Mouse (Mus musculus) spleen, embryonic (tissue): ENCODE results near the gene Slc2a13.

Experiments used
- CTCF ChIA-PET: fragments of 350-600 bp; sonication (Branson Sonifier 250); formaldehyde crosslinking; loops from one replicate; lab custom pipeline; 2022; lab: Charles Lee

Slc2a13 gene

DNA sequence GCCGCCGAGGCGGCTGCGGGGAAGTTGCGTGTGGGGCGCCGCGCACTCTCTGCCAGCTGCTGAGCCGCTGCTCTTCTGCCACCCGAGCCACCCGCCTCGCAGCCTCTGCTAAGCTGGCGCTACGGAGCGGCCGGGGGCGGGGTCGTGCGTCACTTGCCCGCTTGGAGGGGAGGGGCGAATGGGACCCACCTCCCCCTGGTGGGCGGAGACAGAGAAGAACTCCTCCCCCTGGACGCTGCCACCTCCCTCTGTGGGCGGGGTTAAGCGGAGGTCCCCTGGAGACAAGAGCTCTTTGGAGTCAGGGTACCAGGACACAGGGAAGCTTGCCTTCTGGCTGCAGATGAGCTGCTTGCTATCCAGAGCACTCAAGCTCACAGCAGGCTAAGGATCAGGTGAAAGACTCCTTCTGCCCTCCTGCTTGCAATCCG is at the start of gene Slc2a13:
TSS of gene Slc2a13 (minus strand) at position 151 of the 428 bp plus-strand sequence.
- CTCF ChIA-PET: no interaction called here

DNA sequence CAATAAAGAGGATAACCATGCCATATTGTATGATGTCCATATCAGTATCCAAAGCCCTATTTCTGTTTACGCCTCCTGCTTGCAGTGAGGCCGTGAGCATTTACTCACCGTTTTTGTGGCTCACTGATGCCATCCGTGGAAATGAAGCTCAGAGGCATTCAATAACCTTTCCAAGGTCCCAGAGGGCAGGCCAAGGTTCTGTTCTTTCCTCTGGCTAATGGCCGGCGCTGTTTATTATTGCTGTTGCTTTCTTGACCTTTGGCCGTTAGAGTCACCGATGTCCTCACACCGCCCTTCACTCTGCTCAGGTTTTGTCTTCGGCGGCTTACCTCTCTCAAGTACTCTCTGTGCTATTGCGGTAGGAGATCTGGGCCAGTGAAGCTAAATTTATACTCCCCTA is 43.0 kb upstream of the Slc2a13 start:
- CTCF ChIA-PET: no interaction called here

DNA sequence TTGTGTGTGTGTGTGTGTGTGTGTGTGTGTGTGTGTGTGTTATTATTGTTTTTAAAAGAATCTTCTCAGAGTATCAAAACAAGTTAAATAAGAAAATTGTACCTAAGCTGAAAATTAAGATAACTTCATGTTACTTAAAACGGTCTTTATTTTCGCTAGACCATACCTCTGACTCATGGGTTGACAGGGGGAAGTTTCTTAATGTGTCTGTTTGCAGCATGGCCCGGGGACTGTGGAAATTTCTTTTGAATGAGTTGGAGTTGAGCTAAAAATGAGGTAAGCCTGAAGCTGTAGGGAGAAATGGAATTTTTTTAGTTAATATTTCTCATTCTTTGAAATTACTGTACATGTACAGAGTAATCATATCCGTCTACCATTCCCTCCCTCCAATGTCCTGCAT is 42.5 kb upstream of the Slc2a13 start:
- CTCF ChIA-PET: no interaction called here

DNA sequence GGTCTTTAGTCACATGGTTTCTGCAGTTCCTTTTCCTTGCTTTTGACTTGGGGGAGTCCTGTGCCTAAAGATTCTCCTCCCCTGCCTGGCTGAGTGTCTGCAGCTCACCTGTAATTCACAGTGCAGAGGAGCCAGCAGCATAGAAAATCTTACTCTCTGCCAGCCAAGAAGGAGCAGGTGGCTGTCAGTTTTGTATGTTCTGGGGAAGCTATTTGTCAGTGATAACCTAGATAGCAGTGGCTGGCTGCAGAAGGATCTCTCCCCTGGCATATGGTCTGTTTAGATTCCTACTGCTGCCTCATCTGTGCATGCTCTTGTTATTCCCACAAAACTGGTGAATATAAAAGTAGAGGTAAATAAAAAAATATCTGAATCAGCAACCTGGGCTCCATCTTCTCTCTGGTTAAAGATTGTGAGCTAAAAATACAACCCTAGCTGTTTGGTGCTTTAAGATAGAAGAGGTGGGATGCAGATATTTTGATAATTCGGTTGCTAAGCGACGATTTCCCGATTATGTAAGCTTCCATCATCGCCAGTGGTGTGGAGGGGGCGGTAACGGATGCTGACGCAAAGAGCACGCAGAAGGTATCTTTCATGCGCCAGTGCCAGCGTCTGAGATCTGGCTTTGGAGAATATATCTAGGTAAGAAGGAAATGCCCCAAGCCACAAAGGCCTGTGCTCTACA is 41.1 kb upstream of the Slc2a13 start:
- CTCF ChIA-PET: interaction anchor here (0.7 to 1.0 kb wide), 2 partner anchors 17 to 38 kb away, joined by 3 read pairs; no protein-coding TSS in a partner anchor

DNA sequence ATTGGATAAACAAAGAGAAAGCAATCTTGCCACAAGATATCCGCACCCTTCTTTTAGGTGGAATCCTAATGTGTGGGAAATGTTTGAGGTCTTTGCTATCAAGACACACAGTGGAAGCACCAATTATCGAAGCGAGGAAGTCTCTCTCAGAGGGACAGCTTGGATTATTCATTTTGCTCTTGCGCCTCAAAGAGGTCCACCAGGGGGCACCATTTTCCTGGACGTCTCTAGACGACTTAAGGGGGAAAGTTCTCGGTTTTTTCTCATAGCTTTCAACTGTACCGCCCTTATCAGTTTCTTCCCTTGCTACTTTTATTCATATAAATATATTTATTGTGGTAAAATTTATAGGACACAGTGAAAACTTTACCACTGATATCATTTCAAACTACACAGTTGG is 36.7 kb upstream of the Slc2a13 start:
- CTCF ChIA-PET: interaction anchor here (1.0 kb wide), 1 partner anchor 70 kb away, joined by 5 read pairs; no protein-coding TSS in a partner anchor

DNA sequence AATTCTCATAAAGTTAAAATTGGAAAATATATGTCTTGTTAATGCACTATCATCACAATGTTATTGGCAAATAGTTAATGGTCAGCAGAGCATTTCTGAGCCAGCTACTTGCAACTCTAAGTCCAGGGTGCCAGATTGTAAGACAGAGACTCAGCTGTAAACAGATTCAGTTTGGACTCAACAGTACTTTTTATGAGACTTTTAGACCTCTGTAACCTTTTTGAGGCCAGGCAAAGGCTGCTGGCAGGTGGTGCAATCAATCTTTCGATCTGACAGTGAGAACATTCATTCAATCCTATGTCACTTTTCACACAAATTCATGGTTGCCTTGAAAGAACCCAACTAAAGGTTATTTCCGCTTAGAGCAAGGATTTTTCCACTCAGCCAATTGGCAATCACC is 35.8 kb upstream of the Slc2a13 start:
- CTCF ChIA-PET: interaction anchor here (0.6 kb wide), 1 partner anchor 754 kb away, joined by 3 read pairs; no protein-coding TSS in a partner anchor

DNA sequence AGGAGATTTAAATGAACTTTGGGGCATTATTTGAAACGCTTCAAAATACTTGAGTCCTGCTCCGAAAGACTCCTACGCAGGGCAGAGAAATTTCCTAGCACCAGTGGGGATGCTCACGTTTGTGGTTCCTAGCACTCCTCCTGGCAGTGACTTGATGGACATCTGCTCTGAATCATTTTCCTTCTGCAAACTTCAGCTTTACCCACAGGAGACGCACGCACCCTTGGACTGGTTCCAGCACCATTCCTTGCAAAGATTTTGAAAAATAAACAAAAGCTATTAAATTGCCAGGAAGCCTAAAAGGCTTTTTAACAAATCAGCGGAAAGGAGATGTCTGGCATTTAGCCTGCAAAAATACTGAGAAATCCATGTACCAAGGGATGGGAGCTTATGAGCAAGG is 28.1 kb upstream of the Slc2a13 start:
- CTCF ChIA-PET: interaction anchor here (0.6 kb wide), 1 partner anchor 52 kb away, joined by 3 read pairs; no protein-coding TSS in a partner anchor

DNA sequence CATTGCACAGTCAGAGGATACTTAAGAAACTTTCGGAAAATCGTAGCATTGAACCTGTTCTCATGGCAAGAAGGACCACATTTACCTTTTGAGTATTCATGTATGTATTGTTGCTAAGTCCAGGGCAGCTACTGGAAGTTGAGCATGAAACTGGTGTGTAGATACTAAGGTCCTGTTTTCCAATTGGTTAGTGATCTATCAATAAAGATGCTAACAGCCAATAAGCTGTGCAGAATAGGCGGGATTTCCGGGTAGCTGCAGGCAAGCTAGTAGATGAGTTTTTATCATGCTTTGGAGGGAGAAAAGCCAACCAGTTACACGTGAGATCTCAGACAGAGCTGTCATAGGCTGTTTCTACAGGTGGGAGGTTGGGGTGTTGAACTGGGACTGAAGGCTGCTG is 24.2 kb upstream of the Slc2a13 start:
- CTCF ChIA-PET: no interaction called here

DNA sequence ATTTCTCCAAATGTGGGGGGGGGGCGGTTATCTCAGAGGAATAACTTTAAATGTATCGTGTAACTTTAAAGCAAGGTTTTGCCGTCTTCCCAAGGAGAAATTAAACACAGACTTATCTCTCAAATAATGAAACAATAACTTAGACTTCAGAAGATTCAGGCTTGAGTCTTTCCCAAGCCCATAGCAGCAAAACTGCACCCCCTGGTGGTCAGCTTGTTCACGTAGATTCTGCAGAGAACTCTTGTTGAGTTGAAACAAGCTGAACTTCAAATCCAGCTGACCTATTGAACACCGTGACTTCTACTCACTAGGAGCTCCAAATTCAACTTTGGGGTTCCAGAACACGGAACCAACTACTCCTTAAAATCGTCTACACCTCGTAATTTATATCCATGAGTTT is 1.4 kb upstream of the Slc2a13 start:
- CTCF ChIA-PET: interaction anchor here (0.9 kb wide), 1 partner anchor 11 kb away, joined by 3 read pairs; no protein-coding TSS in a partner anchor

DNA sequence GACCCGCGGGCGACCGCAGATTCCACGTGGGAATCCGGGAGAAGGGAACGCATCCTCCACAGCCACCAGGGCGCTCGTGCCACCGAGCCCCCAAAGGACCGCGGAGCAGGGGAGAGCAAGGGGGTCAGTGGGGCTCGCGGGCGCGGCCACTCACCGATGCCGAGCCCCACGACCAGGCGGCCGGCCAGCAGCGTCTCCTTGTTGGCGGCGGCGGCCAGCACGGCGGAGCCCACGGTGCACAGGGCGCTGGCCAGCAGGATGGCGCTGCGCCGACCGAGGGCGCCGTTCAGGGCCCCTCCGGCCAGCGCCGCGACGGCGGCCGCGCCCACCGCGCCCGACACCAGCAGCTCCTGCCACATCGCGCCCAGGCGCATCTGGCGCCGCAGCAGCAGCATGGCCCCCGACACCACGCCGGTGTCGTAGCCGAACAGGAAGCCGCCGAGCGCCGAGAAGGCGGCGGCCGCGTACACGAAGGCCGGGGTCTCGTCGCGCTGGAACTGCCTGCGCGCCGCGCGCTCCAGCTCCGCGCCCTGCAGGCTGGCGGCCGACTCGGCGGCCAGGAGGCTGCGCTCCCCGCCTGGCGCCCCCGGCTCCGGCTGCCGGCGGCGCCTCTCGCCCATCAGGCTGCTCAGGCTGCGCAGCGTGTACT is 516 bp downstream of the Slc2a13 start:
- CTCF ChIA-PET: no interaction called here

DNA sequence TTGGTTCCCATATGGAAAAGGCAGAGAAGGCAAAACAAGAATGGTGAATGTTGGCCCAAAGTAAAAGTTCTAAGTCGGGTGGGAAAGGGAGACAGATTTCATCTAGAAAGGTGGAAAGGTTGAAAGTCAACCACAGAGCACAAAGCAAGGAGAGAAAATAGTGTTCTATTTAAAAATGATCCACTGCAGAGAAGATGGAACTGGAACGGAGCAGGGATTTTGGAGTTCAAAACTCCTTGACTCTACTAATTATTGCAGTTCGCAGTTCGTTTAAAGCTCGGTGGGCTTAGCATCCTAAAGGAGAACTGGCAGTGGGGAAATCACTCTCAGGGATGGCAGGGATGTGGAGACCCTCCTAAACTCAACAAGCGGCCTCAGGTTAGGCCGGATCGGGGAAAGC is 1.1 kb downstream of the Slc2a13 start:
- CTCF ChIA-PET: no interaction called here

DNA sequence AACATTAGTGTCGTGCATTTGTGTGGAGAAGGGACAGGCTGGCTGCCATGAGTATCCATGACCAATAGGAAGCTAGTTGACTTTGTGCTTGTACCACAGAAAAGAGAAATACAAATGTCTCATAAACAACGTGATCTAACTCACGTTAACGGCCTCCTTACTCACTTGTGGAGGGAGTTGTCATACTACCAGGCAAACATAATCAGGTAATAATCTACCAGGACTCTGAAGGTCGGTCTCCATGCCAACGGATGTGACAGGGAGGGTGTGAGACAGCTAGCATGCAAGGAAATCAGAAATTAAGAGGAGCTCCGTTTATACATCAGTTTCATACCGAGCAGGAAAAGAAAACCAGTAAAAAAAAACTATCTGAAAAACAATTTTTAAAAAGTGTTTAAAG is 6.3 kb downstream of the Slc2a13 start:
- CTCF ChIA-PET: interaction anchor here (0.6 kb wide), 1 partner anchor 215 kb away, joined by 3 read pairs; no protein-coding TSS in a partner anchor

DNA sequence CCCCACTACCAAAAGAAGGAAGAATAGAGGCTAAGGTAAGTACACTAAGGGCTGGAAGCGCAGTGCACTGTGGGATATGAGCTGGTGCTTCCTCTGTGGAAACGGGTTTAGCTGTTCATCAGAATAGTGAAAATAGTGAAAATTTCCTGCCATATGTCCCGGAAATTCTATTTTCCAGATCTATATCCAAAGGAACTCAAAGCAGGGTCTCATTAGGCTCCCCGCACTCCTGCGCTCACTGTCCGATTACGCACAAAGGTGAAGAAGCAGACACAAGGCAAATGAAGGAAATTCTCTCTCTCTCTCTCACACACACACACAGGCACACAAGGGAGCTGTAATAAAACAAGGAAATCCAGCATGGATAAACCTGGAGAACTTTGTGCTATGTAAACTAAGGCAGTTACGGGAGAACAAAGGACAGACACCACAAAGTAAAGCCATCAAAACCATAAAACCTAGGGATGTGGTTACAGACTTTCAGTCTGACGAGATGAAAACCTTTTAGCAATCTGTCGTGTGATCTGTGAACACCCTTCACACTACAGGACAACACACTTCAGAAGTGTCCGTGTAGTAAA is 7.9 kb downstream of the Slc2a13 start:
- CTCF ChIA-PET: no interaction called here

DNA sequence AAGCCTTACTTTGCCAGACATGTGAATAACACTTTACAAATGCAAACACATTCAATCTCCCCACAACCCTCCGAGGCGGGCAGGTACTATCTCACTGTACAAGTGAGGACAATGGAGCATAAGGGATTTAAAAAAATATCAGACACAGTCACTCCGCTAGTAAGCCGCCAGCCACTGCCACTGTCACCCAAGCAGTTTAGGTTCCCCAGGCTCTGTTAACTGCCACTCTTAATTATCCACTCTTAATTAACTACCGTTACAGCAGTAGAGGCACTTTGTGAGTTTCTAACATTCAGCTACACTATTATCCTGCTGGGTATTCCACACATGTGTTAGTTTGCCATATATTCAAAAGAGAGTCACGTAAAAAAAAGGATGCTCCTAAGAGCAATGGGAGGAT is 11.3 kb downstream of the Slc2a13 start:
- CTCF ChIA-PET: no interaction called here

DNA sequence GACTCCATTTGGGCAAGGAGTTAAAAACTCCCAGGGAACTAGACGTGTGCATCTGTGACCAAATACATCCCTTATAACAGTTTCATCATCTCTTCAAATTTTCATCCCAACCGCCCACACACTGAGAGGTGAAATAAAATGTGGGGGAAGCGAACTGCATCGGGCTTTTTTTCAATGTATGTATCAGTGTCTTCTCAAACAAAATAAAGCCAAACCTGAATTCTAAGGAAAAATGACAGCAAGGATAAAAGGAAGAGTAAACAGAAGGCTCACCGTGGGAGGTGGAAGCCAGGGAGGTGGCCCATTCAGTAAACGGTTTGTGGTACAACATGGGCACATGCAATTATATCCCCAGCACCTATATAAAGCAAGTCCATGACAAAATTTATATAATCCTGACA is 17.7 kb downstream of the Slc2a13 start:
- CTCF ChIA-PET: no interaction called here

DNA sequence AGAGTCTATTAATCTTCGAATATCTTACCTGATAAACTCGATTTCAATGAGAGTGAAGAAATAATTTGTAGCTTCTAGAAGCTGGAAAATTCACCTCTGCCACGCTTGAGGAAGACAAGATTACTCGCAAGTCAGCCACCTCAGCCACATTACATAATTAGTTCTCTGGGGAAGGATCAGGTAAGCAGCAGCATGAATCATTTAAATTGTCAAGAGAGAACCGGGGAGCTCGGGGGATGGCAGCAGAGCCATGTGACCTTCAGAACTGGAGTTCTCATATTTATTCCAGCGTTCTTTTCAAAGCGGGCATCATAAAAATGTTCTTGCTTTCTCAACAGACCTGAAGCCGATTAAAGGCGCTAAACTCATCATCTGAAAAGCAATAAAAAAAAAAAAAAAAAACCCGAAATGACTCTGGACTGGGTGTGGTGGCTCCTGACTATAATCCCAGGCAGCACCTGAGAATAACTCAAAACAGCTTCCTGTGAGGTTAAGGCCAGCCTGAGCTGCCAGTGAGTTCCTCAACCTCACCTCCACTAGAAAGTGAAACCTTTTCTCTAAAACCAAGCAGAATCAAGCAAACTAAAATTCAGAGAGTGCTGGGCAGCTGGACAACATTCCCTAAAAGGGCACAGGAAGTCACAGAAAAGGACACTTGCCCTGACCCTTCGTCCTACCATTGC is 24.3 kb downstream of the Slc2a13 start:
- CTCF ChIA-PET: no interaction called here

DNA sequence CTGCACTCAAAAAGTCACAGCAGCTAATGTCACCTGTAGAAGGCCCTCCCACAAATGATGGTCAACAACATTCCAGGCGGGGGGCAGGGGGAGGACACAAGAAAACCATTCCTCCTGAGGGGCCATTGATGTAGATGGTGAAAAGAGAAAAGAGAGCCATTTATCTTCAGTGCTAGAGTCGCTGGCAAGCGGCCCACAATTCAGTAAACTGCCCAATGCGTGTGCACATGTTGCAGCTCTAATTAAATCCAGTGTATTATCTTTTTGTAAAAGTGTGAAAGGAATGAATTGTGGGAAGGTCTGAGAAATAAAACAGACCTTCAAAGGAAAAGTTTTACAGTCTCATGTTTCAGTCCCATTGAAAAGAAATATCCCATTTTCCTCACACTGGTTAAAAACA is 28.5 kb downstream of the Slc2a13 start:
- CTCF ChIA-PET: interaction anchor here (0.7 kb wide), 1 partner anchor 336 kb away, joined by 3 read pairs; no protein-coding TSS in a partner anchor

DNA sequence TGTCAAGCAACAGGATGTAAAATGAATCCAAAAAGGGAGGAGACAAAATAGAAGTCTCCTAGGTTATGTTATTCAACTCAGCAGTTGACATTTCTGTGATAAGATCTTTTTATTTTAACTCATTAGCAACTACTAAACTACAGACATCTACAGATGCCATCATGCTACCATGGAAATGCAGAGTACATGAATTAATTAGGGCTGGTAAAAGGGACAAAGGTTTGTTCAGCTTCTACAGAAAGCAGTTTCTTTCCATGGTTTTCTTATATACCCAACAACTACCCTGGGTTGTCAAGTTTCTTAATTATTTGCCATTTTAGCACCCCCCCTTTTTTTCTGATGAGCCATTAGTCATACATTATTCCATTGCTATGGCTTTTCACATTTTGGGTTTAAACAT is 34.6 kb downstream of the Slc2a13 start:
- CTCF ChIA-PET: interaction anchor here (0.6 kb wide), 1 partner anchor 14 kb away, joined by 3 read pairs; no protein-coding TSS in a partner anchor

DNA sequence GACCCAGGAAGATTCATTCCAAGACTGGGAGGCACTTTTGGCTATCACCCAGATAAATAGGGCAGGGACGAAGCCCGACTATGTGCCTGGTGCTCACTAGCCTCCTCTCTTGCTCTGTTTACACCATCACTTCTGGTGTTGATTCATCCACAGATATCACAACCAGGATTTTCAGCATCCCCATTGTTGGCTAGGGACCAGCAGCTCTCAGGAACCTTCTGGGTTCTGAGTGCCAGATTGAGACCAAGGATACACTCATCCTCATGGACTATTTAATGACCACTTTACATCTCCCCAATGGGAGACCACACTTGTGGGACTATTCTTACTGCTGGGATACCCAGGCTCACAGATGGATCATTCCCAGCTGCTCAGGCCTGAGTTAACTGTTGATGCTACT is 46.2 kb downstream of the Slc2a13 start:
- CTCF ChIA-PET: no interaction called here

DNA sequence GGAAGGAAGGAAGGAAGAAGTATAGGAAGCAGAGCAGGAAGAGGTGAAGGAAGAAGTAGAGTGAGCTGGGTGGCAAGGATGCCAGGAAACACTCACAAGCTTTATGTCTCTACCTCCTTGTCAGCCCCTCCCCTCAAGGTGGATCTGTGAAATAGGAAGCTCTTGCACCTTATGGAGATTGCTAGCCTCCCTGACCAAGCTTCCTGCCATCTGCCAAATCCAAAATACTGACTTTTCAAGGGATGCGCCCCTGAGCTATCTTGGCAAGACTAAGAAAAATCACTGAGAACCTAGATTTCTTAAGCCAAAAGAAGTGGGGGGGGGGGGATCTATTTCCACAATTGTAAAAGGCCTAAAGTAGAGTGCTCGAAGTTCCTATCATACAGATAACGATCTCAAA is 46.9 kb downstream of the Slc2a13 start:
- CTCF ChIA-PET: interaction anchor here (0.6 kb wide), 1 partner anchor 25 kb away, joined by 5 read pairs; no protein-coding TSS in a partner anchor

DNA sequence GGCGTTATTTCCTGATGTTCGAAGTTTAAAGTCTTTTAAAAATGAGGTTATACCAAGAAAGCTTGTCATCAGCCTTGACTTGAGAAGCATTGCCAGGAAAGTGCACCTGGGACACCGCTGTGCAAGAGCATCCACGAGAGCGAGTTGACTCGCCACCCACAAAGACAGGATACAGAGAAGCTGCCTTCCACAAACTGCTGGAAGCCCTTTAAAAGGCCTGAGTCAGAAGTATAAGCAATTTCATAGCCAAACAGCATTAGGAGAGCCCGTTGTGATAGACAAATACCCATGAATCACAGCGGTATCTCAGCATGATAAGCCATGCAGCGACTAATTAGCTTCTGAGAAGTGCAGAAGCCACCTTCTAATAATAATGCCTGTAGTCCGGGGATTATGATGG is 48.6 kb downstream of the Slc2a13 start:
- CTCF ChIA-PET: interaction anchor here (0.6 kb wide), 1 partner anchor 14 kb away, joined by 3 read pairs; no protein-coding TSS in a partner anchor

DNA sequence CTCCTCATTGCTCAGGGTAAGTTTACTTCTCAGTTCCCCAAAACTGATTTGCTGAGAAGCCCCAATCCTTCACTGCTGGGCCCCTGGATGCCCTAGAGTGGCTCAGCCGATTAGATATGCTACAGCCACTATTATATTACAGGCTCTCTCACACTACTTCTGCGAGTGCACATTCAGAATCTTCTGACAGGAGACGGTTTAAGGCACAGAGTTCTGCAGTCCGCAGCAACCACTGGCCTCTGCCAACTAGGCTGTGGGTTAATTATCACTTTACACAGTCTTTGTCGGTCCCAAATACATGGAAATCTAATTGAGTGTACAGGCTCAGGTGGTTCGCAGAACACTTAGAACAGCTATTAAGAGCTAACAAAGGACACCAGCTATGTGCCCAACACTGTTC is 69.8 kb downstream of the Slc2a13 start:
- CTCF ChIA-PET: no interaction called here
